Mouse (Mus musculus): ENCODE data around the gene Eif4e2.

GRCm38 (mm10) chr1:87270204-87270603, 56.5 kb downstream of the Eif4e2 start:
- TF ChIP-seq MYOG (IDR thresholded peaks at IDR 0.05; ENCODE audit: control insufficient read depth, extremely low read depth, insufficient read length): no peak
- no peak for TF ChIP-seq CTCF (IDR thresholded peaks at IDR 0.05; ENCODE audit: control insufficient read depth, insufficient read depth, insufficient read length)
- no peak for TF ChIP-seq USF1 (IDR thresholded peaks at IDR 0.05; ENCODE audit: low read depth)
- TF ChIP-seq MYOD1 (IDR thresholded peaks at IDR 0.05; ENCODE audit: control insufficient read depth, insufficient read length, low read depth): no peak
- no peak for TF ChIP-seq MAX (IDR thresholded peaks at IDR 0.05)

Data from C2C12 (cell line).